Mouse (Mus musculus) bone marrow macrophage, adult 2 months (primary cell): ENCODE measurements around the gene Vmn2r16. TPM values are rescaled to one million over a fixed set of nuclear protein-coding genes. Genes with fewer than 3 reads are reported as not detected.

Source experiments
- H3K27ac ChIP-seq: 2 replicates; pipeline ENCODE4 v1.5.1; 2012; ENCODE audit warnings: low read depth, low read length; ENCODE audit not compliant: insufficient read depth
- H3K4me1 ChIP-seq: 2 replicates; pipeline ENCODE4 v1.6.1; 2012; ENCODE audit warnings: low read length; ENCODE audit not compliant: control insufficient read depth, insufficient read depth
- H3K4me3 ChIP-seq: 2 replicates; pipeline ENCODE4 v1.5.1; 2012; ENCODE audit warnings: mild to moderate bottlenecking, low read length, moderate library complexity; ENCODE audit not compliant: insufficient read depth
- CTCF ChIP-seq: IDR thresholded peaks from 2 replicates; pipeline ENCODE4 v1.5.1; 2012; ENCODE audit warnings: low read depth, mild to moderate bottlenecking, low read length, moderate library complexity
- POLR2A ChIP-seq: IDR thresholded peaks from 2 replicates; pipeline ENCODE4 v1.6.1; 2012; ENCODE audit warnings: mild to moderate bottlenecking, low read depth, low read length, borderline replicate concordance
- polyA plus RNA-seq: library from polyadenylated mRNA; stranded (reverse); fragments of >200 nt; gene quantifications from 2 replicates; pipeline ENCODE4 v1.2.4, GENCODE M21; 2012; ENCODE audit not compliant: missing spikeins, insufficient read depth, insufficient read length

The Vmn2r16 gene
- not detected in 2 replicates for polyA plus RNA-seq

DNA sequence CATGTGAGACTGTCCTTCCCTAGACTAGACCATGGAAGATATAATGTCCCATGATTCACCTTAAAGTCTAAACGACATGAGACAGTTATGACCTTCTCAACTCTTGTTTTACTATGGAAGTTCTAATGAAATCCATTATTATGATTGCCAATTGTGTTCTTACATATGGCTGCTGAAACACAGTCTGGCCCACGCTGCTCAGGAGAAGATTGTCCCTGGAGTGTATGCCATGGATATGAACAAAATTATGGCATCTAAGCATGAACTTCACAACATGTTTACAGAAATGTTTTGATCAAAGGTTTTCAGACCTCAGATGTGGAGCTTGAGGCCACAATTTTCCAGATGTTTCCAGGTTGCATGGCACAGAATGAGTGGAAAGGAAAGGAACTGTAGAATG, at the start of gene Vmn2r16:
Gene Vmn2r16 (plus strand): TSS at position 301 of the 400 bp plus-strand sequence.
- Histone ChIP-seq H3K4me3 (no peak within 1 kb of the TSS), H3K4me1 (no peaks in the 10 kb centered on the region), H3K27ac (no peak within 1 kb of the TSS)
- TF ChIP-seq POLR2A = no peak
- TF ChIP-seq CTCF = no peak

DNA sequence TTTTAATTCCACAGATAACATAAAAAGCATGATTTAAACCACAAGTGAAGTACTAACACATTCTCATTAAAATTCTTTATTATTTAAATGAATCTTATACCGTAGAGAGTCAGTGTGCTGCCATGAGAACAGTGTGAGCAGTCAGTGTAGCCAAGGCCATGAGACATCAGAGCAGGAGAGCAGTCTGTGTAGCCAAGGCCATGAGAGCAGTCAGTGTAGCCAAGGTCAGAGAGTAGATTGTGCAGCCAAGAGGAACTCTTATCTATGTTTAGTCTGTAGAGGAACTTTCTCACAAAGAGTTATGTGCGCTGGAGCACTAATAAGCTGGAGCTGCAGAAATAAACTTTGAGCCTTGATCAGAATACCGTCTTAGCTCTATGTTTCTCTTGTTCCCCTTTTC, 35.3 kb upstream of the Vmn2r16 start:
- TF ChIP-seq CTCF (no peak), POLR2A (no peak)
- Histone ChIP-seq H3K27ac (no peak overlapping the region), H3K4me1 (no peaks in the 10 kb centered on the region), H3K4me3 (no peak overlapping the region)

DNA sequence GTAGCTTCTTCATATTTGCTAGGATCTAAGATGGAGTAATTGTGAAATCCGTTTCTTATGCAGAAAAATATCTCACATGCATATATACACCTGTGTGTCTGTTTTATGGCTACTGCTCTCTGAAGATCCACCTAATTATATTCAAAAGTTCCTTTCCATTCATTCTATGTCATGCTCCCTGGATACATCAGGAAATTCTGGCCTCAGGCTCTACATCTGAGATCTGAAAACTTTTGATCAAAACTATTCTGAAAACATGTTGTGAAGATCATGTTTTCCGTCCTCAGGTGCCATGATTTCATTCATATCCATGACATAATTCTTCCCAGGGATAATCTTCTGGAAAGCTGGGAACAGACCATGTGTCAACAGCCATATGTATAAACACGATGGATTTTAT, 32.4 kb upstream of the Vmn2r16 start, which contains the start of gene Vmn2r15:
Gene Vmn2r15 (minus strand): TSS at position 101 of the 400 bp plus-strand sequence.
- H3K4me3 ChIP-seq = no peak within 1 kb of the TSS
- no peaks in the 10 kb centered on the region for H3K4me1 ChIP-seq
- TF ChIP-seq CTCF = no peak
- H3K27ac ChIP-seq = no peak within 1 kb of the TSS

DNA sequence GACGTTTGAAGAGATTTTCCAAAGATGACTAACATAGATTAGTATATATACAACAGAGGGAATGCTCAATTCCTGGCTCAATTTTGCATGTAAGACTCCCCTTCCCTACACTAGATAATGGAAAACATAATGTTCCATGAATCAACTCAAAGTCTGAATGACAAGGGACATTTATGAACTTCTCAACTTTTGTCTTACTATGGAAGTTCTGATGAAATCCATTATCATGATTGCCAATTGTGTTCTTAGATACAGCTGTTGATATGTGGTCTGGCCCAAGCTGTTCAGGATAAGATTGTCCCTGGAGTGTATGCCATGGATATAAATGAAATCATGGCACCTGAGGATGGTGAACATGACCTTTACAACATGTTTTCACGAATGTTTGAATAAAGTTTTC, 89.4 kb downstream of the Vmn2r16 start, which contains the start of gene Vmn2r17:
Gene Vmn2r17 (plus strand): TSS at position 301 of the 400 bp plus-strand sequence.
- no peak for TF ChIP-seq POLR2A
- no peak for TF ChIP-seq CTCF
- Histone ChIP-seq H3K4me1 (no peaks in the 10 kb centered on the region), H3K4me3 (no peak within 1 kb of the TSS), H3K27ac (no peak within 1 kb of the TSS)

Other genes with a start within 250 kb of the Vmn2r16 start
- not detected in 2 replicates for gene Vmn2r12, start 232.2 kb upstream of the Vmn2r16 start, polyA plus RNA-seq
- not detected in 2 replicates for gene Vmn2r13, start 138.0 kb upstream of the Vmn2r16 start, polyA plus RNA-seq
- not detected in 2 replicates for gene Vmn2r14, start 105.5 kb upstream of the Vmn2r16 start, polyA plus RNA-seq
- not detected in 2 replicates for gene Vmn2r15, start 32.5 kb upstream of the Vmn2r16 start, polyA plus RNA-seq
- gene Vmn2r17, start 89.5 kb downstream of the Vmn2r16 start, polyA plus RNA-seq = not detected in 2 replicates
- gene Crlf2, start 228.8 kb downstream of the Vmn2r16 start, polyA plus RNA-seq = 74.3 and 77.8 TPM in 2 replicates